Mouse (Mus musculus): ENCODE results near the gene Gm10337. TPM values are rescaled to one million over a fixed set of nuclear protein-coding genes. Genes with fewer than 3 reads are reported as not detected.

Gm10337 gene
- total RNA-seq, 2 experiments from 2014 or later = 3.8 TPM; not detected in 1

DNA sequence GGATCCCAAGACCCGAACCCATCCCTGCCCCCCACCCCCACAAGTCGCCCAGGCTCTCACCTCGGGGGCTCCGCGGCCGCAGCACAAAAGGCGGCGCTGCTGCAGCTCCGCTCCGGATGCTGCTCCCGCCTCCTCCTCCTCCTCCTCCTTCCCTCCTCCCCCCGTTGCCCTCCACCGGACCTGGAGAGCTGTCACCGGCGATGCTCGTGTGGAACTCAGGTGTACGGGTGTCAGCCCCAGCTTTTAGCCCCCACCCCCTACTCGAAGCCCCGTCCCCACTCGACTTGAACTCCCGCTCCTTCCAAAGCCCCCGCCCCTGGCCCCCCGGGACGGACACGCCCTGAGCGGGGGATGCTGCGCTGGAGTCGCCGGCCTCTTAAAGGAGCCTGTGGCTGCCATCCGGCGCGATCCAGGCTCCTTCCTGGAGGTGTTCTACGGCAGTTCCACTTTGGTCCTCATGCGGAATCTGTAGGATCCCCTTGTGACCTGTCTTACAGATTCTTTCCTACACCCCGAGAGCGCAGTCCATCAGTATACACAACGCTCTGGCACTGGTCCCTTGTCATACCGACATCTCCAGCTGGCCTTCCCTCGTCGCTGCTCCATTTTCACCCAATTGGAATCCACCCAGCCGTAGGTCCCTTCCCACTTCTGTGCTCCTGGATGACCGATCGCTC is 13.3 kb downstream of the Gm10337 start, which contains the start of gene Map3k12:
Map3k12 (minus strand) TSS at position 337 of the 677 bp plus-strand sequence.
- peak; percentile 79 for DNase-seq

DNA sequence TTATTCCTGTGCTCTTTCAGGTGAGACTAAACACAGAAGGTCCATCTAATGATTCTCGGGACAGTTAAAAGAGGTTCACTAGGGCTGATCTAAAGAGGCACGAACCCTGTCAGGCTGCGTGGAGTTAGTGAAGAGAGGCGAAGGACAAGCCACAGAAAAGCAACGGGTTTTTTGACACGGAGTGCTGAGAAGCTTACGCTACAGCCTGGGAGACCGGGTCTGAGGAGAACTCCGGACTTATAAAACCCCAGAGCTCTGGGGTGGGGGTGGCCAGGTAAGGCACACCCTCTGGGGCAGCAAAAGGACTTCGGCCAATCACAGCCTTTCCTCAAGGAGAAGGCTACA is 14.1 kb downstream of the Gm10337 start:
- DNase-seq = no peak

DNA sequence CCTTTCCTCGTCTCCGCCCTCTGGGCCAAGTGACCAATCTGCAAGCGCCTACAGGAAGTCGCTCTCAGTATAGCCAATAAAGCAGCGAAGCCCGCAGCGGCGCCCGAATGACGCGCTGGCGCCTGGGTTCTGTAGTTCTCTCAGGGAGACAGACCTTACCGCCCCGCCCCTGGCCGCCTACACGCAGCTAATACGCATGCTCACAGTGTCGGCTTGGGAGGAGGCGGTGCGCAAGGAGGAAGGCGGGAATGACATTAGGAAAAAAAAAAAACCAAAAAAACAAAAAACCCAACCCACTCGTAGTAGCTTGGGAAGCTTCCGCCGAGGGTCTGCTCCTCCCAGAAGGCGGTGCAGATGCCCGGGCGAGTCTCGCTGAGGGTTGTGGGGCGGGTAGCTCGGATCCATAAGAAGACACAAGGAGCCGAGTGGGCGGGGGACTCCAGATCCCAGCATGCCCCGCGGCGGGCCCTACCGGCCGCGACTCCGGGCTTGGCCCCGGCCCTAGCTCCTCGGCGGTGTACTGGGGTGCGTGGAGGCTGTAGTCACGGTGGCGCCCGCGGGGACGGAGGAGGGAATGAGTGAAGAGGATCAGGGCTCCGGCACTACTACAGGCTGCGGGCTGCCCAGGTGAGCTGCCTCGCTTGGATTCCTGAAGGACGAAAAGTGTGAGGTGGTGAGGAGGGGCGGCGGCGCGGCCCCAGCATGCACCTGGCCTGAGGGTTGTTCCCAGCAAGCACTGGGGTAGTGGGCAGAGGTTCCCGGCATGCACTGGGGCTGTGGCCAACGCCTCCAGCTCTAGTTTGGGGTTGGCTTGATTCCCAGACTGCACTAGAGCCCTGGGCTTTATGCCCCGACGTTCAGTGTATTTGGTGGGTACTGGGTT is 14.7 kb downstream of the Gm10337 start, which contains the start of gene Tarbp2:
Tarbp2 (plus strand) TSS at position 217 of the 883 bp plus-strand sequence.
- peak; percentile 100 for DNase-seq

DNA sequence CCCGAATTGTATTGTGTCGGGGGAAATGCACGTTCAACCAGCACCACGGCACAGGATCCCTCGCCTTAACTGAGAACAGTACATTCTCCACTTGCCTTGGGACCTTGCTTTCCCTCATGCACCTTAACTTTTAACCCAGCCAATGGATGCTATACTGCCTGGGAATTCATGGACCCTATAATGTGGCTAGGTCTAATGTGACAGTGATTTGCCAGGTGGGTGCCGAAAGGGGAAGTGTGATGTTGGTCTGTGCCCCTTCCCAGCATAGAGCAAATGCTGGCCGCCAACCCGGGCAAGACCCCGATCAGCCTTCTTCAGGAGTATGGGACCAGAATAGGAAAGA is 15.3 kb downstream of the Gm10337 start:
- DNase-seq = no peak

DNA sequence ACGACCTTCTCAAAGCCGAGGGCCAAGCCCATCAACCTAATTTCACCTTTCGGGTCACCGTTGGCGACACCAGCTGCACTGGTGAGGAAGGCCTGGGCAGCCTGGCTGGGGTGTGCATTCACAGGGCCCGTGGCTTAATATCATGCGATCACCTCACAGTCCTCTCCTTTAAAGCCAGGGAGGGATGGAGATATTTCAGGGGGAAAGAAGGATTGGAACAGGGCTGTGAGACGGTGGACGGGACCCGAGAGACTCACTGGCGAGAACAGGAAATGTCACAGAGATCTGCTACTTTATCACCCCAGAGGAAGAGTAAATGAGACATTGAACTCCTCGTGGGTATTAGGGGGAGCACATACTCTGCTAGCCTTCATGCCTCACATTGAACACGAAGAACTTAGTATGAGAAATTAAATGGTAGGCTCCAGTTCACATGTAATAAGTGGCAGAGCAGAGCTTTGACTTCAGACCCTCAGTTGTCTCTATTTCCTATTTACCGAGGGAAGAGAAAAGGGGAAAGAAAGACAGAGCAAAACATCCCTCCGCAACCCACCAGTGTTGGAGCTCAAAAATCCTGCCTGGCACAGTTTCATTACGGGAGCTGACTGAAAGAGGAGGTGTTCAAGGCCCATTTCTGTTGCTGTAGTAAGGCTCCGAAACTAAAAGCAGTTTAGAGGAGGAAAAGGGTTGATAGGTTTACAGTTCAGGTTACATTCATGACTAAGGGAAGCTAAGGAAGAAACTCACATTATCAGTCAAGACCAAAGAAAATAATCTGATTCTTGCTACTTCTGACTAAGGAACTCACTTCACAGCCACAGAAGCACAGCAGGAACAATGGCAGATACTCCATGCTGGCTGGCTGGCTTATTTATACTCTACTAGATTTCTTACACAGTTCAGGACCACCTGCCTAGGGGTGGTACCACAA is 16.0 kb downstream of the Gm10337 start:
- DNase-seq = no peak

DNA sequence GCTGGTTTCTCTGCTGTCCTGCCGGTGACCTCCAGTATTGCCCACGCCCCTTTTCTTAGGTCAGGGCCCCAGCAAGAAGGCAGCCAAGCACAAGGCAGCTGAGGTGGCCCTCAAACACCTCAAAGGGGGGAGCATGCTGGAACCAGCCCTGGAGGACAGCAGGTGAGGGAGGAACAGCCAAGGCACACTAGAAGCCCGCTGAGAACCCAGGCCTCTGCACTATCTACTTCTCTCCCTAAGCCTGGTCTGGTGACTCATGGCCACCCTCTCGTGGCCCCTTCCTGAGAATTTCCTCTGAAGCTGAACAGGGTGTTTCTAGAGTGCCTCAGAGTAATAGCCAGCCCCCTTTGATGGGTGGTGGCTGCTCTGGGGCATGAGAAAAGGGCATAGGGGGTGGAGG is 16.9 kb downstream of the Gm10337 start:
- no peak for DNase-seq

DNA sequence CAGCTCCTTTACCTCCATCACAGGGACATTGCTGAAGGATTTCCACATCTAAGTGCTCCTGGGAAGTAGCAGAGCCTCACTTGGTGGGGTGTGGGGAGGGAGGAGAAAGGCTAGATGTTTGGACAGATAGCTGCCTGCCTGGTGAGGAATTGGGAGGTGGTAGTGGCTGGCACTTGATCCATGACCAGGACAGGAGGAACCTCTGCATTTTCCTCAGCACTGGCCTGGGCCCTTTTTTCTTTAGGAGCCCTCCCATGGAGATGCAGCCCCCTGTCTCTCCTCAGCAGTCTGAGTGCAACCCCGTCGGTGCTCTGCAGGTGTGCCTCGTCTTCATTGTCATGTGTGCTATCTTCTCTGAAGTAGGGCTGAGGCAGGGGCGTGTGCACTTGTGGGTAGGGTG is 18.0 kb downstream of the Gm10337 start:
- no peak for DNase-seq

DNA sequence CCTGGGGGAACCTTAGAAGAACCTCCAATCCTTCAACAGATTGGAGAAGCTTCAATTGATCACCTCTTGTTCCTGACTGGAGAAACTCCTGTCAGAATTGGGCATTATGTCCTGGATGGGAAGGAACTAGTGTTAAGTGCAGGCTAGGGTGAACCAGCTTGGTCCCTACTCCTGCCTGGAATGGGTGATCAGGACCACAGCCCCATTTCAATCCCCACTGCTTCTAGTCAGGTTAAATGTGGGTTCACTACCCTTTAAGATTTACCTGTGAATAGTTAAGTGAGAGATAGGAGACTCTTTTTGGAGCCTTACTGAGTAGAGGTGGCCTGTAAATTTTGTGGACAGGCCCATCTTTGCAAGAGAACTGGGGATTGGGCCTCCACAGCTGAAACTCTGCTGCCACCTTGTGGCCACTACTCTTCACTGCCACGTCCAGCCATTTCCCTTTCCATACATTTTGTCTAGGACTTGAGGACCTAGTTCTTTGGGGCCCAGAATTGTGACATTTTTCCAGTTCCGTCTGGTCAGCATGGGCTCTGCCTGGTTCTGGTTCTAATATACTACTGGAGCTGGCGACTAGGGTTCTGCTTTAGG is 21.5 kb downstream of the Gm10337 start, which contains the start of gene Npff:
Npff (minus strand) TSS at position 51 of the 594 bp plus-strand sequence.
- no peak for DNase-seq

DNA sequence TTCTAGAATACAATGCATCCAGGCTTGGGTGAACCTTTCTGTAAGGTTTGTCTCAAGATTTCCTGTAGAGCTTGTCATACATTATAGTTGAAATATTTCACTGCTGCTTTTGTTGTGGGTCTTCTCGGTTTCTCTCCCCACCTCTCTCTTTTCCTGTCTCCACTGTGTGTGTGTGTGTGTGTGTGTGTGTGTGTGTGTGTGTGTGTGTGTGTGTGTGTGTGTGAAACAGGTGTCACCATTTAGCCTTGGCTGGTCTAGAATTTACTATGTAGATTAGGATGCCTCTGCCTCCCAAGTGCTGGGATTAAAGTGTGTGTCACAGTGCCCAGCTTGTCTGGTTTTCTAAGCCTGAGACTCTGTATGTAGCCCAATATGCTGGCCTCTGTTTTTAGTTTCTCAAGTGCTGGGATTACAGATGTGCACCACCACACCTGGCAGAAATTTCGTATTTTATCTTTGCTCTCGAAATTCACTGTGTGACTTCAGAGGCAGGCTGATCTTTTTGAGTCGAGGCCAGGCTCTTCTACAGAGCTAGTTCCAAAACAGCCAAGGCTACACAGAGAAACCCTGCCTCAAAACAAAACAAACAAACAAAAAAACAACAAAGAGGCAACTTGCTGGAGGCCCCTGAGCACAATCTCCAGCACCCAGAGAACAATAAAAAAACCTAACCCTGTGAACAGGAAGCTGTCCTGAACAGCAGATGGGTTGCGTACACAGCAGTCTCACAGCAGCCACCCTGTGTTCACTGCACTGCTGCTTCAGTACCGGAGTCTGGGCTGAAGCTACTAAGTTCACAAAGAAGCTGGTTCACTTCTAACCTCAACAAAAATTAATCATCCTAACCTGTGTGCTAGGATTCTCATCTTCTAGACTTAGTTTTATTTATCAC is 22.8 kb downstream of the Gm10337 start:
- no peak for DNase-seq

DNA sequence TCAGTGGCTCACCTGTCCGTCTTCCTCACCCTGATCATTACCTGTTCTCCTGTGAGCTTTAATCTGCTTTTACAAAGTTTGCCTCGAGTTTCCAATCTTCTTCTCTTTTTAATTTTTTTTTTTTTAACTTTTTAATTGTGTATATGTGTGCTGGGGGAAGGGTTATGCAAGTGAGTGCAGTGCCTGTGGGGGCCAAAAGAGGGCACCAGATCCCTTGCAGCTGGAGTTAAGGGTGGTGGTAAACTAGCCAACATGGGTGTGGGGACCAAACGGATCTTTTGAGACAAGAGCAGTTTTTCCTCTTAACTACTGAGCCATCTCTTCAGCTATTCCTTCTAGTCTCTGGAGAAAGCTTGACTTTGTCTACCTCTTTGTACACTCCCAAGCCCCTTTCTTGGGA is 24.4 kb downstream of the Gm10337 start:
- DNase-seq = no peak

DNA sequence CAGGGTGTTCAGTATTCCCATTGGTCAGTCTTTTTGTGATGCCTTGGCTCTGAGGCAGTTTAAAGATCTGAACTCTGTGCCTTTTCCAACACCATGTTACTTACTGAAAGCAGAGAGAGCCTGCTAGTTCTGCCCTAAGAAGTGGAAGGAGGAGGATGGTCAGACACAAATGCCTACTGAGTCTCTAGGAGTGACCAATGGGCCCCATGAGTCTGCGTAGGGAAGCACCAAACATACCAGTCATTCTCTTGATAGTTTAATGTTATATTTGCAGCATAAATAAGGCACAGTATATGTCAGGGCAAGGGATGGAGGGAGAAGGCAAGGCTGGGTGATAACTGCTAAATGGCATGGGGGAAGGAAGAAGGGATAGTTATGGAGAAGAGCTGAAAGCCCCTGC is 24.9 kb downstream of the Gm10337 start:
- DNase-seq = no peak

DNA sequence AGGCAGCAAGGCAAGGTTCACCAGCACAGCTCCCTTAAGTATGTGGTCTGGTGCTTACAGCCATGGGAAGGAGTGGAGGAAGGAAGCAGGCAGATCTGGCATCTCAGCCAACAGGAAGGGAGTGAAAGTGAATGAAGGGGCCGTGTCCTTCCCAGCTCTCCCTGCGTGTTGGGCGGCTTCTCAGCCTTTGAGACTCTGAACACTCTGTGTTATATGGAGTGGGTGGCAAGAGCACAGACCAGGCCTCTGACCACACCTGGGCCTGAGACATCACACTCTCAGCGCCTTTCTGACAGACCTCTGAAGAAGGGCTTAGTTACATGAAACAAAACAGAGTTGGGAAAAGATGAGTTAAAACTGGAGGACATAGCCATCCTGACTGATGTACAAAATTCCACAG is 27.0 kb downstream of the Gm10337 start:
- DNase-seq = no peak

DNA sequence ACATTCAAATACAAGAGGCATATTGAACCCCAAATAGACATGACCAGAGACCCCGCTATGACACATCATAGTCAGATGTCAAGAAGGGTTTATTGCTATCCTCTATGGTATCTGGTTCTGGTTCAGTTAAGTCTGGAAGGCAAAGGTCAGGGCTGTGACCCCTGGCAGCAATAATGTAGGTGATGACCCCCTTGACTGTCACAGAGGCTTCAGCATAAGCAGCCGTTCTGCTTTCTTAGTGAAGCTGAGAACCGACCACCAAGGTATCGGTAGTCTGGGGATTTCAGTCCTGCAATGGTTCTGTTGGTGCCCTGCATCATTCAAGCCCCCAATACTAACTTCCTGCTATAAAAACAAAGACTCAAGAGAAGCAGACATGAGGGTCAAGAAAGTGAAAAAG is 28.1 kb downstream of the Gm10337 start:
- DNase-seq = no peak

DNA sequence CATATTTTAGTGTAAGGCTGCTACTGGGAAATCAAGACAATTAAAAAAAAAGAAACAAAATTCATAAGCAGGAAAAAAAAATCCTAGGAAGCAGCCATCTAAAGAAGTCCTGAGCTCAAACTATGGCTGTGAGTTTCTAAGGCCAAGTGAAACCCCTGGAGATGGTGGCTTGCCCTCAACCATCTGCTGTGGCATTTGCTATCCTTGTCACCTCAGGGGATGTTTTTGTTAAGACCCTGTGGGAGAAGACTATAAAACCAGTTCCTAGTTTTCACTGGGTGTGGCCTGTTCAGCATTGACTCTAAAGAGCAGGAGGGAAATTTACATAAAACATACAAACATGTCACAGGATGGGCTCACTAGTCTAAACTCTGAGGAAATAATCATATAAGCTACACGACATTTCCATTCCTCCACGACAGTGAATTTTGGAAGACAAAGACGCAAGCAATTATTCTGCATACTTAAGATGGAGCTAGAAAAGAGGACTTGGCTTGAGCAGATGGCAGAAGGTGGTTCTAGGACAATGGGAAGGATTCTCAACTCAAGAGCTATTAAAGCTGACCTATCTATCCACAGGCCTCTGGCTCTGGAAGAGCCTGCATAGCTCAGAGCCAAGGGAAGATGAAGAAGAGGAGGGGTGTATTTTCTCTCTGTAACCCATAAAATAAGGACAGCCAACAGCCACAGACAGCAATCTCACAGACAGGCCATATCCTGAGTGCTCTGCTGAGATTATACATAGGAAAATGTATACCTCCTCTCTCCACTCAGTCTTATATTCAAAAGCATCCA is 28.8 kb downstream of the Gm10337 start:
- DNase-seq = no peak

DNA sequence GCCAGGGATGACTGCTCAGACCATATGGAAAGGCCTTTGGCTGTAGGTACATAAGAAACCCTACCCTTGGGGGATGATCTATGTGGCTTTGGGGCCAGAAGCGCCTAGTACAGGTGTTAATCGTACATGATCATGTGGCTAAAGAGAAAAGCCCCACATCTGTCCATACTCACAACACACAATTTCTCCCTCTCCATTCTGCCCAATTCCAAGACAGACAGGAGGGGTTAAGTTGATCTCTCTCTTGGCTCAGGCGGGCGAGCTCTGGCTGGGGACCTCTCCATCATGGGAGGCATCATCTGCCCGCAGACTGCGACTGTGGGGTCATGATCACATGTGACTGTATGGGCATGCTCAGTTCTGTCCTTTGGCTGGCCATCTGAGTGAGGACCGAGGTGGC is 30.4 kb downstream of the Gm10337 start:
- DNase-seq = no peak

DNA sequence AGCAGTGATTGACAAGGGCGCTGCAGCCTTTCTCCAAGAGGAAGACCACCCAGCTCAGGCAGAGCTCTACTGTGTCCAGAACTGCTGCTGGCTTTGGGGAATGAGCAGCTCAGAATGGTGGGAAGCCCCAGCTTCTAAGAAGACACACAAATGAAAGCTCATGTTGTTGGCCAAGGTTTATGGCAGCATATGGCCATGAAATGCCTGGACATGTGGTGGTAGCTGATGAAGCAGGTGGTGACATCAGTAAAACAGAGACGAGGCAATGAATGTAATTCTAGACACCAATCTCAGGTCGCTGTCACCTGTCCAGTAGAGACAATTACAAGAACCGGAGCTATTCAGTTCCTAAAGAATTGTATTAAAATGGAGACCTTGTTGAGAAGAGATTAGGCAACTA is 41.3 kb downstream of the Gm10337 start:
- DNase-seq = no peak

DNA sequence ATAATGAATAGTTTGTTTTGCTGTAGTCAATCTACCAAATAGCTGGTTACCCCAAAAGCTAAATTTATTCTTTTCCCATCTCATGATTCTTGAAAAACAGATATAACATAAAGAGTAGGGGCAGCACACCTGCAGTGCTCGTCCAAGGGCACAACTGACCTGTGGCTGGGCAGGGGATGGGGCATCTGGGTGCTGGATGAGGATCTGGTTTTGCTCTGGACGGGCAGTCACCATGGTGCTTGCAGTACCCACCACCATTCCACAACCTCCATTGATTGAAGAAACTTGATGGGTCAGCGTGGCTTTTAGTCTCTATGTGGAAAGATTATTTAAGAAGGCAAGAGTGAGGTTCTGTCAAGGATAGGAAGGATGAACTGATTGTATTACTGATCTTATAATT is 42.7 kb downstream of the Gm10337 start:
- no peak for DNase-seq

DNA sequence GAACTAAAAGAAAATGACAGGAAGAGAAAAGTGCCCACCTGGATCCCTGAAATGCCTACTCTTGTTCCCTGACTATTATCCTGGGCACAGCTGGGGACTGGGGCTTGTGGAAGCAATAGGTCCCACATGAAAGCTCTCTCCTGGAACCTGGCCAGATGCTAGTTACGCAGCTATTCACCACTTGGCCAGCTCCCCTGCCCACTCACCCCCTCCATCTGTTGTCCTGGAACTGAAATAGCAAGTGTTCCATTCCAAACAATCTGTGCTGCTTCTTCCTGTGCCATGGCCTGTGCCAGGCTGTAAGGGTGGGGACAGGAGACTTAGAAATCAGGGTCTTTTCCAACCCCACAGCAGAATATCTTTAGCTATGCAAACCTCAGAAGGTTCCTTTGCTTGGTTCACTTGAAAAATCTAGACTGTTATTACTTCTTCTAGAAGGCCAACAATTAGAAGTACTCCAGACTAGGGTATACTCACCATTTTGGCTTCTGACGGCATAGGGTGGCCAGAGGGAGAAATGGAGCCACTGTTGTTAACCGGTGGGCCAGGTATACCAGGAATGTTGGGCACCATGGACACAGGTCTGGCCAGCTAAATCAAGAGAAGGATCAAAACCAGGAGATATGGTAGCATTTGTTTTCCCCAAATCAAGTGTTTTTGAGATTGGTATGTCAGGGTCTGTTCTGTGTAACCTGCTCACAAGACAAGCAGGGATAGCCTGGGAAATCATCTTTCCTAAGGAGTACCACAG is 43.3 kb downstream of the Gm10337 start:
- DNase-seq = peak; percentile 34

DNA sequence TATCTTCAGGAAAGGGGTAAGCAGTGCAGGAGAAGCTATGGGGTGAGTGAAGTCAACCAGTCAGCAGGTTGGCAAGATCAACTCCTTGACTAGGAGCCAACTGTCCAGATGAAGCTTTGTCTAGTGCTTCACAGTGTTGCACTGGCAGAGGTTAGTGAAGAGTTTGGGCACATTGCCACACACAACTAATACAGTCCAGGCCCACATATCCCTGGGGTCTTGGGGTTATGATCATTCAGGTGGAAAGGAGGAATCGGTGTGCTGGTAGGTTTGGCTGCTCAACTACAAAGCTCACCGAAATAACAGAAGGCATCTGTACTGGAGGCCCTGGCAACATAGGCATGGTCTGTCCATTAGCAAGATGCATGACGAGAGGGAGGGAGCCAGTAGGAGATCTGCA is 44.0 kb downstream of the Gm10337 start:
- no peak for DNase-seq
